Comparison of ENCODE assay signal across 8 mouse cellular contexts in genomic region chr6:129180403-129181169, GRCm38 (mm10). TPM values are rescaled to one million over a fixed set of nuclear protein-coding genes. Genes with fewer than 3 reads are reported as not detected.
DNase-seq lines count a peak whose midpoint lies in the region; ATAC-seq lines count a peak whose summit lies in the region.

Clec2d (plus strand) TSS chr6:129180615.

- H3K9me3 ChIP-seq in embryonic facial prominence, embryonic 13.5 days, result no peaks in the 10 kb centered on the region
- H3K9me3 ChIP-seq in limb, embryonic 13.5 days, result no peaks in the 10 kb centered on the region
- no peaks in the 10 kb centered on the region for H3K9me3 ChIP-seq in midbrain, embryonic 15.5 days

- 3% methylated on average over 15 of the region's 15 CpGs for WGBS in embryonic facial prominence, embryonic 13.5 days
- 8% methylated on average over 15 of the region's 15 CpGs for WGBS in limb, embryonic 13.5 days
- 1% methylated on average over 15 of the region's 15 CpGs for WGBS in midbrain, embryonic 15.5 days

- H3K9ac ChIP-seq in embryonic facial prominence, embryonic 13.5 days, result peak within 1 kb of the TSS; percentile 70
- H3K9ac ChIP-seq in limb, embryonic 13.5 days, result peak within 1 kb of the TSS; percentile 62
- peak within 1 kb of the TSS; percentile 15 for H3K9ac ChIP-seq in midbrain, embryonic 15.5 days

- H3K27ac ChIP-seq in embryonic facial prominence, embryonic 13.5 days, result peak within 1 kb of the TSS; percentile 90
- H3K27ac ChIP-seq in limb, embryonic 13.5 days, result peak within 1 kb of the TSS; percentile 93
- peak within 1 kb of the TSS; percentile 77 for H3K27ac ChIP-seq in midbrain, embryonic 15.5 days

- 0 out of 2 replicates have a peak, but pooled peaks cover 2% of the 10 kb centered on the region for H3K36me3 ChIP-seq in embryonic facial prominence, embryonic 13.5 days
- peaks cover 6% of the 10 kb centered on the region; the same call in 1 of the 2 replicates for H3K36me3 ChIP-seq in limb, embryonic 13.5 days
- H3K36me3 ChIP-seq in midbrain, embryonic 15.5 days (replicated peaks), result no peaks in the 10 kb centered on the region

- H3K27me3 ChIP-seq in embryonic facial prominence, embryonic 13.5 days, result no peaks in the 10 kb centered on the region
- no peaks in the 10 kb centered on the region for H3K27me3 ChIP-seq in limb, embryonic 13.5 days
- no peaks in the 10 kb centered on the region for H3K27me3 ChIP-seq in midbrain, embryonic 15.5 days (replicated peaks)

- H3K4me1 ChIP-seq in embryonic facial prominence, embryonic 13.5 days, result peaks cover 5% of the 10 kb centered on the region; the same call in 1 of the 2 replicates
- H3K4me1 ChIP-seq in limb, embryonic 13.5 days, result 0 out of 2 replicates have a peak, but pooled peaks cover 3% of the 10 kb centered on the region
- H3K4me1 ChIP-seq in midbrain, embryonic 15.5 days, result peaks cover 8% of the 10 kb centered on the region

- peak within 1 kb of the TSS; percentile 47 for H3K4me3 ChIP-seq in embryonic facial prominence, embryonic 13.5 days
- peak within 1 kb of the TSS; percentile 42 for H3K4me3 ChIP-seq in limb, embryonic 13.5 days
- H3K4me3 ChIP-seq in midbrain, embryonic 15.5 days, result peak within 1 kb of the TSS; percentile 39

- peak within 1 kb of the TSS; percentile 60 for H3K4me2 ChIP-seq in embryonic facial prominence, embryonic 13.5 days
- H3K4me2 ChIP-seq in limb, embryonic 13.5 days (replicated peaks), result peak within 1 kb of the TSS; percentile 60
- peak within 1 kb of the TSS; percentile 48 for H3K4me2 ChIP-seq in midbrain, embryonic 15.5 days

- DNase-seq in 416B (ENCODE audit: low read depth), result peak; percentile 99
- DNase-seq in adrenal gland, postnatal 36 days, result peak; percentile 72 to 80
- DNase-seq in heart, adult 11 months, result peak; percentile 99
- peak; percentile 90 for DNase-seq in kidney, adult 11 months
- DNase-seq in spleen, adult 18-20 months, result peak; percentile 71 to 72

- peak; percentile 80 for ATAC-seq in embryonic facial prominence, embryonic 13.5 days (ENCODE audit: insufficient number of reproducible peaks, insufficient read depth, low FRiP score, low TSS enrichment, low read depth)
- ATAC-seq in limb, embryonic 13.5 days (ENCODE audit: low FRiP score, low read depth), result peak; percentile 86
- peak; percentile 92 for ATAC-seq in midbrain, embryonic 15.5 days (replicated peaks)

RNA-seq across cellular contexts. Expression of gene Clec2d, which starts in this region (rescaled TPM):
- total RNA-seq in adrenal gland, postnatal 36 days (2021), result 10 to 100 TPM; 39.7 to 59.7 TPM
- polyA plus RNA-seq in embryonic facial prominence, embryonic 13.5 days (2015; fragmentation: Nextera tagmentation; extraction: Ambion mirVana), result 0.28 and 0.58 TPM in 2 replicates
- 0.15 TPM in 1 of 2 replicates, not detected in the other for polyA plus RNA-seq in limb, embryonic 13.5 days (2015; fragmentation: Nextera tagmentation; extraction: Ambion mirVana)
- not detected in 2 replicates for polyA plus RNA-seq in midbrain, embryonic 15.5 days (2015; fragmentation: Nextera tagmentation; extraction: Ambion mirVana)

Comparison
In these comparisons a context has a peak if more than half of its experiments do, and no peak if none do; other contexts are left out.
1. Peak in every context shown above with its lines: DNase-seq, ATAC-seq, H3K4me3 ChIP-seq and H3K27ac ChIP-seq.
2. Peak in ATAC-seq, H3K4me3 ChIP-seq, H3K27ac ChIP-seq, H3K9ac ChIP-seq and H3K4me2 ChIP-seq in embryonic facial prominence, embryonic 13.5 days; RNA of the gene not detected or under 1 TPM.
3. Peak in ATAC-seq, H3K4me3 ChIP-seq, H3K27ac ChIP-seq, H3K9ac ChIP-seq and H3K4me2 ChIP-seq in limb, embryonic 13.5 days; RNA of the gene not detected or under 1 TPM.
4. Peak in ATAC-seq, H3K4me3 ChIP-seq, H3K27ac ChIP-seq, H3K9ac ChIP-seq and H3K4me2 ChIP-seq in midbrain, embryonic 15.5 days; RNA of the gene not detected or under 1 TPM.
5. H3K9ac ChIP-seq: peak in every context shown above with its lines; median percentile 70 in embryonic facial prominence, embryonic 13.5 days; 62 in limb, embryonic 13.5 days; 15 in midbrain, embryonic 15.5 days.